Mouse (Mus musculus): ENCODE data around the gene Pdf. TPM values are rescaled to one million over a fixed set of nuclear protein-coding genes. Genes with fewer than 3 reads are reported as not detected.

Pdf gene
- 37.9 and 38.7 TPM in 2 replicates for polyA plus RNA-seq (2015; fragmentation: Nextera tagmentation; extraction: Ambion mirVana)

DNA sequence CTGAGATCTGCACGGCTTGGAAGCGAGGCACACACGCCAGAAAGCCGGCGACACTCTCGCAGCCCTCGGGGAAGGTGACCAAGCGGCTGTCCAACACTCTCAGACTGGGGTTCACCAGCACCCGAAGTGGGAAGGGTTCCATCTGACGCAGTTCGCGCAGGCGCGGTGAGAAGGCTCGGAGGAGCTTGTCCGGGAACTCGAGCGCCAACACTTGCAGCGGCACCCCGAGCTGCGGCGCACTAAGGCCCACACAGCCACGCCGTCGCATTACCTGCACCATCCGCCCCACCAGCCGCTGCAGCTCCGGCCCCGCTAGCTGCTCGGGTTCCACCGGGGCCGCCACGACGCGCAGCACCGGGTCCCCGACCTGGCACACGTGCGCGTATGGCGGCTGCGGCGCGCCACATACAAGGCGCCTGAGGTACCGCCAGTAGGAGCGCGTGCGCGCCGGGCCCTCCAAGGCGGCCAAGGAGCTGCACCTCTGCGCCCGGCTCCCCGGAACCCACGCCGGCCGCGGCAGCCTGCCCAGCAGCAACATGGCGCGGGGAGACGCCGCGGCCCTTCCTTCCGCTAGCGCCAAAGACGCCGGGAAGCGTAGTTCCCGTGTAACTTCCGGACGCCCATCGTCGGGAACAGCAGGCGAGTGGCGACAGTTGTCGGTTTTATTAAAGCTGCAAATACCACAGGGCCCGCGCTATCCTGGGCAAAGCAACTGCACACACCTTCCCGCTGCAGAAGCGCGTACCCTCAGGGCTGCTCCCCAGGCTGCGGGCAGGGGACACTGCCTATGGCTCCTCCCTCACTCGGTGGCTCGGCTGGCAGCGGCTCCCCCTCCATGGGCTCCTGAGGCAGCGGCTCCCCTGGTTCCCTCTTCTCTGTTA is at the start of gene Pdf:
Gene Pdf (minus strand): TSS at position 554 of the 881 bp plus-strand sequence.
- H3K4me1 ChIP-seq: peaks cover 21% of the 10 kb centered on the region
- H3K27me3 ChIP-seq: no peaks in the 10 kb centered on the region
- no peaks in the 10 kb centered on the region for H3K9me3 ChIP-seq
- H3K9ac ChIP-seq (replicated peaks): peak within 1 kb of the TSS; percentile 84
- under 1% methylated on average over 86 of the region's 87 CpGs for WGBS
- peak within 1 kb of the TSS; percentile 88 for H3K4me2 ChIP-seq (replicated peaks)
- peaks cover 79% of the 10 kb centered on the region for H3K36me3 ChIP-seq
- H3K27ac ChIP-seq (replicated peaks): peak within 1 kb of the TSS; percentile 91
- peak; percentile 91 for ATAC-seq (replicated peaks)
- peak within 1 kb of the TSS; percentile 90 for H3K4me3 ChIP-seq

DNA sequence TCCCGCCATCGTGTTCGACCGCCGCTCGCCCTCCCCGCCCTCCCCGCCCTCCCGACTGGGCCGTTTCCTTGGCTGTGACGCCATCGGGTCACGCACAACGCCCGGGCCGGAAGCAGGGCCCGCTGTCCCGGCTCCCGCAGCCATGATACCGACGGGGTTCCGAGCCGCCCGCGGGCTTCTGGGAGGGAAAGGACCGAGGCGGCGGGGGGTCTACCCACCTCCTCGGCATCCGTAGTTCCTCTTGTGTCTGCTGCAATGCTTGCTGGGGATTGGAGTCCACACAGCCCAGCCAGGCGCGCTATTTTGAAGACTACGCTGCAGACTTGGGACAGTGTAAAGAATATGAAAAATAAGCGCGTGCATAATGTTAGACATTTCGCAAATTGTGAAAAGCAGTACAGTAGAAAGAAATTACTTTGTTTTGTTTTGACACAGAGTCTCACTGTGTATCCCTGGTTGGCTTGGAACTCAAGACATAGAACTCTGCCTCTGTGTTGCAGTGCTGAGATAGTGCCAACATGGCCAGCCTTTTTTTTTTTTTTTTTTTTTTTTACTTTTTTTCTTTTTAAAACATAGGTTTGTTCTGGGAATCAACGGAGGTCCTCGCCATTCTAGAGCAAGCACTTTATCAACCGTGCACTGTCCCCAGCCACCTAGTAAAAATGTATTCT is 48.1 kb upstream of the Pdf start, which contains the start of gene Terf2:
Gene Terf2 (minus strand): TSS at position 182 of the 671 bp plus-strand sequence.
- Histone ChIP-seq H3K4me3 (peak within 1 kb of the TSS; percentile 89), H3K9ac (replicated peaks) (peak within 1 kb of the TSS; percentile 87), H3K27ac (replicated peaks) (peak within 1 kb of the TSS; percentile 87), H3K4me2 (replicated peaks) (peak within 1 kb of the TSS; percentile 55), H3K4me1 (peaks cover 25% of the 10 kb centered on the region), H3K27me3 (no peaks in the 10 kb centered on the region), H3K9me3 (no peaks in the 10 kb centered on the region), H3K36me3 (no peaks in the 10 kb centered on the region)
- 4% methylated on average over 35 of the region's 39 CpGs for WGBS
- peak; percentile 97 for ATAC-seq (replicated peaks)

DNA sequence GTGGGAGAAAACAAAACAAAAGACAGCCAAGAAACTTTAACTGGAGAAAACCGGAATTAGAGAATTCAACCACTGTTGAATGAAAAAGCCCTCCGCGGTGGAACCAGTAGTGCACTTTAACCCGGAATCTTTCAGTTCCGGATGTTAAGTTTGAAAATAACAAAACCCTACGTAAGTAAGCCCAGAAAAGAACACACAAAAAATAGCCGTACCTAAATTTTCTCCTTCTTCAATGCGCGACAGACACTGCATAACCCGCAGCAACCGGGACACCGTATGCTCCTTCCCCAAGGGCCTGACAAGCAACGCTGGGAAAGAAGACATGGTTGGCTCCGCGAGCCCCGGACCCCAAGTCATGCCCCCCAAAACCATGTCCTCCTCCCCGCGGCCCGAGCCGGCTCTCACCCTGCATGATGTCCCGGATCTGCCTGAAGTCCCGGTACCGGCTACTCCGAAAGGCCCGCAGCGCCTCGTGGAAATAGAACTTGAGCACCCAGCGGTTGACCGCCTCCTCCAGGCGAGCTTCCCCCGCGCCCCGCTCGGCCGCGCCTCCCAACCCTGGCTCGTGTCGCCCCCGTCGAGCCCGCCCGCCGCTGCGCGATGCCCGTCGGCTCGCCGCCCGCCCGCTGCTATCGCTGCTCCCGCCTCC is 47.4 kb upstream of the Pdf start:
- H3K4me3 ChIP-seq: peak overlapping the region; percentile 89
- H3K4me1 ChIP-seq: peaks cover 25% of the 10 kb centered on the region
- peaks cover 3% of the 10 kb centered on the region; the same call in 1 of the 2 replicates for H3K36me3 ChIP-seq
- no peaks in the 10 kb centered on the region for H3K27me3 ChIP-seq
- H3K9ac ChIP-seq (replicated peaks): peak overlapping the region; percentile 87
- H3K9me3 ChIP-seq: no peaks in the 10 kb centered on the region
- H3K27ac ChIP-seq (replicated peaks): peak overlapping the region; percentile 87
- peak overlapping the region; percentile 55 for H3K4me2 ChIP-seq (replicated peaks)
- ATAC-seq (replicated peaks): peak; percentile 84
- 2% methylated on average over 49 of the region's 53 CpGs for WGBS

DNA sequence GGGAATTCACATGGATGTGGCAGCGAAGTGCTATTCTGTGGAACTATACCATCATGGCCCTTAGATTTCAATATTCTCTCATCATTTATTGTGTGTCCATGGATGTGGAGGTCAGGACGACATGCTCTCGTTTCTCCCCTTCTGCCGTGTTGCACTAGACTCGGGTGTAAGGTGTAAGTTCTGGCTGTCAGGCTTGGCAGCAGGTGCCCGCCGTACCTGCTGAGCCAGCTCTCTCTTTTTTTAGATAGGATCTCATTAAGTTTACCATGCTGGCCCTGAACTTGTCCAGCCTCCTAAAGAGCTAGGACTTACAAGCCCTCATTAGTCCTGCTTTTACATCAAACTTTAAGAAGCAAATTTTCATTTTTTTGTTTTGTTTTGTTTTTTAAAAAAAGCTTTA is 42.1 kb upstream of the Pdf start:
- no peak overlapping the region for H3K4me3 ChIP-seq
- H3K27ac ChIP-seq (replicated peaks): no peak overlapping the region
- no peak overlapping the region for H3K9ac ChIP-seq (replicated peaks)
- 95% methylated on average over 7 of the region's 7 CpGs for WGBS
- H3K4me2 ChIP-seq (replicated peaks): no peak overlapping the region
- peaks cover 32% of the 10 kb centered on the region; the same call in 1 of the 2 replicates for H3K36me3 ChIP-seq
- H3K4me1 ChIP-seq: peaks cover 23% of the 10 kb centered on the region
- no peaks in the 10 kb centered on the region for H3K9me3 ChIP-seq
- ATAC-seq (replicated peaks): no peak
- H3K27me3 ChIP-seq: no peaks in the 10 kb centered on the region

DNA sequence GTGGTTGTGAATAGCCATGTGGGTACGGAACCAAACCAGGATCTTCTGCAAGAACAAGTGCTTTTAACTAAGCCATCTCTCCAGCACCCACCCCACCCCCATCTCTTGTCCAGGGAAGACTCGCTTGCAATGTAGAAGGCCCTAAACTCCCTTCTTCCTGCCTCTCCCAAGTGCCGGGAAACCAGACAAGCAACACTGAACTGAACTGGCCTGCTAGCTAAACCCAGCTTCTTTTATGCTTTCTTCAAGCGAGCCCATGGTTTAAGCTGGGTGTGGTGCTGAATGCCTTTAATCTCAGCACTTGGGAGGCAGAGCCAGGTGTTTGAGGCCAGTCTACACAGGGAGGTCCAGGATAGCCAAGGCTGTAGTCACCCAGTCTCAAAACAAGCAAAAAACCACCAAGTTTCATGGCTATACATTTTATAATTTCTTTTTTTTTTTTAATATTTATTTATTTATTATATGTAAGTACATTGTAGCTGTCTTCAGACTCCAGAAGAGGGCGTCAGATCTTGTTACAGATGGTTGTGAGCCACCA is 40.2 kb upstream of the Pdf start:
- WGBS: 93% methylated on average over 5 of the region's 5 CpGs
- no peak for ATAC-seq (replicated peaks)
- H3K36me3 ChIP-seq: peaks cover 37% of the 10 kb centered on the region
- no peaks in the 10 kb centered on the region for H3K9me3 ChIP-seq
- H3K27ac ChIP-seq (replicated peaks): no peak overlapping the region
- H3K4me3 ChIP-seq: no peak overlapping the region
- H3K9ac ChIP-seq (replicated peaks): no peak overlapping the region
- H3K4me1 ChIP-seq: peaks cover 4% of the 10 kb centered on the region; the same call in 1 of the 2 replicates
- H3K27me3 ChIP-seq: no peaks in the 10 kb centered on the region
- no peak overlapping the region for H3K4me2 ChIP-seq (replicated peaks)

DNA sequence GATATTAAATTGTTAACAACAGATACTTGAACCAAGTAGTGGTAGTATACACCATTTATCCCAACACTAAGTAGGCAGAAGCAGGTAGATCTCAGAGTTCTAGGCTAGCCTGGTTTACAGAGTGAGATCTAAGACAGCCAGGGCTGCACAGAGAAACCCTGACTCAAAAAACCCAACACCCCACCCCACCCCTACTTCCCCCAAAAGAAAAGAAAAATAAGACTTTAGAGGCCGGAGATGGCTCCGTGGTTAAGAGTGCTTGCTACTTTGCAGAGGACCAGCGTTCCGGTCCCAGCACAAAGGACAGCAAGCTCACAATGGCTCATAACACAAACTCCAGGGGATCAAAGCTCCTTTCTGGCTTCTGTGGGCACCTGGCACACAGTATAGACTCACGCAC is 37.6 kb upstream of the Pdf start:
- 97% methylated on average over 5 of the region's 5 CpGs for whole genome bisulfite sequencing
- no peak for ATAC-seq (replicated peaks)
- Histone ChIP-seq H3K4me2 (replicated peaks) (no peak overlapping the region), H3K4me3 (no peak overlapping the region), H3K9ac (replicated peaks) (no peak overlapping the region), H3K36me3 (peaks cover 52% of the 10 kb centered on the region), H3K9me3 (no peaks in the 10 kb centered on the region), H3K27me3 (no peaks in the 10 kb centered on the region), H3K27ac (replicated peaks) (no peak overlapping the region), H3K4me1 (no peaks in the 10 kb centered on the region)

DNA sequence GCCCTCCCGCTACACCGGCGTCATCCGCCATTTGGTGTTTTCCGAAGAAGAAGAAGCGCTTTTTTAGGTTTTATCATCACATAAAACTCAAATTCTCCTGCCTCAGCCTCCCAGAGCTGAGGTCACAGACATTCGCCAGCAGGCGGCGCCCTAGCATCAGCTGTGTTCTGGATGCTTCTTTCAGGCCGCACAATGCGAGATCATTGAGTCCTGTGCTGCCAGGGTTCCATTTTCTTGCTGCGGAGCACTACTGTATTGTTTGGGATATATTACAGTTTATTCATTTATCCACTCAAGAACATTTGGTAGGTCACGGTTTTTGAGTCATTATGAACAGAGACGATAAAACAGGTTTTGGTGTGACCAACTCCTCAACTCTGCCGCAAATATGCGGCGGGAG is 36.9 kb upstream of the Pdf start:
- H3K9me3 ChIP-seq: no peaks in the 10 kb centered on the region
- WGBS: 95% methylated on average over 17 of the region's 17 CpGs
- no peak overlapping the region for H3K4me3 ChIP-seq
- H3K4me2 ChIP-seq (replicated peaks): no peak overlapping the region
- no peaks in the 10 kb centered on the region for H3K4me1 ChIP-seq
- no peak overlapping the region for H3K9ac ChIP-seq (replicated peaks)
- H3K27ac ChIP-seq (replicated peaks): no peak overlapping the region
- H3K27me3 ChIP-seq: no peaks in the 10 kb centered on the region
- H3K36me3 ChIP-seq: peaks cover 53% of the 10 kb centered on the region
- ATAC-seq (replicated peaks): no peak

DNA sequence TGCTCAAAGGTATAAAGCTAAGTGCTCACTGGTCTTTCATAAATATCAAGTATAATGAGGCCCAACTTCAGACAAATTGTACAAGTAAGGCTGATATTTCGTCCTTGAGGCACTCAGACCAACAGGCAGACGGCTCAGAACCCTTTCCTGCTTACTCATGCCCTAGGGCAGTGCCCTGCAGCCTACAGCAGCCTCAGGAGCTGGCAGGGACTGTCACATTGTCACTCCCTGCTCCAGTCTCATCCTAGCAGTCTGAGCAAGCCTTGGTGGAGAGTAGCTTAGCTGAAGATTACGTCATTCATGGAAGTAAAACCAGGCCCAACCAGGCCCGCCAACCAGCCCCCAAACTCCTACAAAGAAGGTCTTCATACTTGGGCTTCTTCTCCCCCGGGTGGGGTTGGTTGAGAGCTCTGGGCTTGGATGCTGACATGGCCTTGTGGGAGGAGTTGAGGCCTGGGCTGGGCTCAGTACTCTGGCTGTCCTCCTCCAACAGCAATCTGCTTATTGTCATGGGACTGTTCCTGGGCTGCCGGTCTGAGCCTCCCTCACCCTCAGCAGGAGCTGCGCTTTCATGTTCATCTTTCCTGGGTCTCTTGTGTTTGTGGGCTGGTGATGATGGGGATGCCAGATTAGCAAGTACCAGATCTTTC is 27.9 kb upstream of the Pdf start:
- H3K9me3 ChIP-seq: no peaks in the 10 kb centered on the region
- WGBS: 95% methylated on average over 7 of the region's 7 CpGs
- no peaks in the 10 kb centered on the region for H3K27me3 ChIP-seq
- H3K9ac ChIP-seq (replicated peaks): no peak overlapping the region
- ATAC-seq (replicated peaks): no peak
- H3K4me1 ChIP-seq: no peaks in the 10 kb centered on the region
- H3K27ac ChIP-seq (replicated peaks): no peak overlapping the region
- H3K36me3 ChIP-seq: peaks cover 81% of the 10 kb centered on the region
- no peak overlapping the region for H3K4me2 ChIP-seq (replicated peaks)
- no peak overlapping the region for H3K4me3 ChIP-seq

DNA sequence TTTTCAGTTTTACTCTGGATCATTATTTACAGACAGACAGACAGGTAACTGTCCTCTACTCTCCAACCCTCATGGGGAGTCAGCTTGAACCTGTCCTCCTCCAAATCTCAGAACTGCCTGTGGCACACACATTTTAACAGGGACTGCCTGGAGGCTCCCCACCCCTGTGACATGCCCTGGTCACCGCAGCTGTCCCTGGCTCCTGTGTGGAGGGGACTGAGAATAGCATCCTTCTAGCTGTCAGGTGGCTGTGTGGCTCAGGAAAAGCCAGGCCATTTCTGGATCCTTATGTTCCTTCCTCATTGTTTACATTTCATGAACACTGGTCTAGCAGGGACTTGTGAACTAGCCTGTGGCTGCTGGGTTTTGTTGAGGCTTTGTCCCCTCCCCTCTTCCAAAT is 25.7 kb upstream of the Pdf start:
- Histone ChIP-seq H3K4me2 (replicated peaks) (no peak overlapping the region), H3K36me3 (peaks cover 78% of the 10 kb centered on the region), H3K4me1 (no peaks in the 10 kb centered on the region), H3K27ac (replicated peaks) (no peak overlapping the region), H3K9ac (replicated peaks) (no peak overlapping the region), H3K9me3 (no peaks in the 10 kb centered on the region), H3K27me3 (no peaks in the 10 kb centered on the region), H3K4me3 (no peak overlapping the region)
- ATAC-seq (replicated peaks): no peak
- 83% methylated on average over 1 of the region's 1 CpGs for WGBS

DNA sequence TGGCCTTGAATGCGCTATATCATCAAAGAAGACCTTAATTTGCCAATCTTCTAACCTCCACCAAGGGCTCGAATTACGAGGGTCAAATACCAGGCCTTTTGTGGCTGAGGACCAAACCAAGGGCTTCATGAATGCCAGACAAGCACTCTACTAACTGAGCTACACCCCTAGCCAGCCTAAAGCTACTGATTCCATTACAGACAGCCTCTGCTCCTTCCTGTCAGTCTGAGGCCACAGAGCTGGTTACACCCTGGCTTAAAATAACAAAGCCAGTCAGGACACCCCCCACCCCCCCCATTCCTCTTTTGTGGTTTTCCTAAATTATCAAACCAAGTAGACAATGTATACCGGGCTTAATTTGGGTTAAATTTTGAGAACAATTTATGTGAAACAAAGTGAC is 25.3 kb upstream of the Pdf start:
- 83% methylated on average over 4 of the region's 4 CpGs for WGBS
- H3K27ac ChIP-seq (replicated peaks): no peak overlapping the region
- no peaks in the 10 kb centered on the region for H3K9me3 ChIP-seq
- no peak overlapping the region for H3K9ac ChIP-seq (replicated peaks)
- H3K4me1 ChIP-seq: no peaks in the 10 kb centered on the region
- H3K4me3 ChIP-seq: no peak overlapping the region
- ATAC-seq (replicated peaks): no peak
- H3K27me3 ChIP-seq: no peaks in the 10 kb centered on the region
- no peak overlapping the region for H3K4me2 ChIP-seq (replicated peaks)
- peaks cover 75% of the 10 kb centered on the region for H3K36me3 ChIP-seq
